Mouse (Mus musculus) mammary gland, adult 2 months (tissue): ENCODE data around the gene Camk2g. TPM values are rescaled to one million over a fixed set of nuclear protein-coding genes. Genes with fewer than 3 reads are reported as not detected.

Source experiments
- polyA plus RNA-seq: library from polyadenylated mRNA; depleted of rRNA; stranded (reverse); fragments of >200 nt; gene quantifications from 2 replicates; pipeline ENCODE4 v1.2.3, GENCODE M21; 2012; ENCODE audit warnings: low replicate concordance; rRNA removed

Gene Camk2g
- 30.5 and 40.0 TPM in 2 replicates for polyA plus RNA-seq

DNA sequence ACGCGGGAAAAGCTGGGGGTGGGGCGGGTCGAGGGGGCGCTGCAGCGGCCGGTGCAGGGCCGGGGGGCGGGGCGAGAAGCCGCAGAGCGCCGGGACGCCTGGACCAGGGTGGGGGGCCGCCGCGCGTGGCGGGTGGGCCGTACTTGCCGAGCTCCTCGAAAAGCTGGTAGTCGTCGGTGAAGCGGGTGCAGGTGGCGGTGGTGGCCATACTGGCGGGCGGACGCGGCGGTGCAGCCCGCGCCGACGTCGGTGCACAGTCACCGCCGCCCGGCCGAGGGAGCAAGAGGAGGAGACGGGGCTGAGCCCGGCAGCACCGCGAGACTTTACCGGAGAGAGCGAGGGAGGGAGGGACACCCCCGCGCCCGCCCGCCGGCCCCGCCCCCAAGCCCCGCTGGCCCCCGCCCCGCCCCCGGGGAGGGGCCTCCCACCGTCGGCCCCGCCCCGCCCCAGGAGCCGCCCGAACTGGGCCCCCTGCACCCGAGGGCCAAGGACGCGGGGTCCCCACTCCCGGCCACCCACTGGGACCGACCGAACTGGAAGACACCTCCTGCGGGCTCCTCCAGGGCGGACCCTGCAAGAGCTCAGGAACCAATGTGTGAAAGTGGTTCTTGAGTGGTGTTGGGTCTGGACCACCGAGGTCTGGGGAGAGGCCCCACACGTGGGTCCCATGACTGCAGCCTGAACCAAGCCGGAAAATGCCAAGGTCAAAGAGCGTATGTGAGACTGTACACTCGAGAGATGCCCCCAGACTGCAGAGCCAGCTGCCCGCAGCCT, at the start of gene Camk2g:
TSS of gene Camk2g (minus strand) at position 331 of the 774 bp plus-strand sequence.

DNA sequence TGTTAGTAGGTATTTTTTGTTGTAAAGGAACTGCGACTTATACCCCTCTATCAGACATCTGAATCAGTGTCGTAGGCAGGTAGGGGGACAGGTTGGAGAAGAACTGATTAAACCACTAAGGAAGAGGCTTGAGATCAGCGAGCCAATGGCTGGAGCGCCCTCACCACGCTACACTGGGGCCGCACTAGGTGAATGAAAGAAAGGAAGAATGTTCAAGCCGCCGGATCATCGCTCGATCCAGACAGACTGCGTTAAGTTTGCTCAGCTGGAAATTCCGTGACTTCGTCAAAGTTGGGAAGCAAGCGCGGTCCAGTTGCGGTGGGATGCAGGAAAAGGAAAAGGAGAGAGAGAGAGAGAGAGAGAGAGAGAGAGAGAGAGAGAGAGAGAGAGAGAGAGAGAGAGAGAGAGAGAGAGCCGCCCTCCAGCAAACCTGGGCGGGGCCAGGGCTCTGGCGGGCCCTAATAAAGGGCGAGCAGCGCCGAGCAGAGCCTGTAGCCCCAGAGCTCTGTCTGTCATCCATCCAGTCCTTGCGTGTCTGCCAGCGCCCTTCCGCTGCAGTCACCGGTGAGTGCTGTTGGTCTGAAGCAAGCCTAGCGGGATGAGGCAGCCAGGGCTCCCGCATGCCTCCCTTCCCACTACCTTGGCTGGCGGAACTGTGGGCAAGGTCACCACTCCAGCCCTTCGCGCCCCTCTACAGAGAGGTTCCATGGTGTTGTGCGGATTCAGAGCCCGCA, 42.5 kb upstream of the Camk2g start, which contains the start of gene Plau:
TSS of gene Plau (plus strand) at position 490 of the 734 bp plus-strand sequence.

GRCm38 (mm10) chr14:20733952-20734774, 59.7 kb downstream of the Camk2g start, which contains the start of gene Ndst2:
Gene Ndst2 (minus strand): TSS chr14:20734562.

GRCm38 (mm10) chr14:20707201-20708190, 86.4 kb downstream of the Camk2g start, which contains the start of gene Zswim8:
Gene Zswim8 (plus strand): TSS chr14:20707552.

GRCm38 (mm10) chr14:20702741-20703381, 91.0 kb downstream of the Camk2g start, which contains the start of gene Chchd1:
Gene Chchd1 (plus strand): TSS chr14:20703006.

DNA sequence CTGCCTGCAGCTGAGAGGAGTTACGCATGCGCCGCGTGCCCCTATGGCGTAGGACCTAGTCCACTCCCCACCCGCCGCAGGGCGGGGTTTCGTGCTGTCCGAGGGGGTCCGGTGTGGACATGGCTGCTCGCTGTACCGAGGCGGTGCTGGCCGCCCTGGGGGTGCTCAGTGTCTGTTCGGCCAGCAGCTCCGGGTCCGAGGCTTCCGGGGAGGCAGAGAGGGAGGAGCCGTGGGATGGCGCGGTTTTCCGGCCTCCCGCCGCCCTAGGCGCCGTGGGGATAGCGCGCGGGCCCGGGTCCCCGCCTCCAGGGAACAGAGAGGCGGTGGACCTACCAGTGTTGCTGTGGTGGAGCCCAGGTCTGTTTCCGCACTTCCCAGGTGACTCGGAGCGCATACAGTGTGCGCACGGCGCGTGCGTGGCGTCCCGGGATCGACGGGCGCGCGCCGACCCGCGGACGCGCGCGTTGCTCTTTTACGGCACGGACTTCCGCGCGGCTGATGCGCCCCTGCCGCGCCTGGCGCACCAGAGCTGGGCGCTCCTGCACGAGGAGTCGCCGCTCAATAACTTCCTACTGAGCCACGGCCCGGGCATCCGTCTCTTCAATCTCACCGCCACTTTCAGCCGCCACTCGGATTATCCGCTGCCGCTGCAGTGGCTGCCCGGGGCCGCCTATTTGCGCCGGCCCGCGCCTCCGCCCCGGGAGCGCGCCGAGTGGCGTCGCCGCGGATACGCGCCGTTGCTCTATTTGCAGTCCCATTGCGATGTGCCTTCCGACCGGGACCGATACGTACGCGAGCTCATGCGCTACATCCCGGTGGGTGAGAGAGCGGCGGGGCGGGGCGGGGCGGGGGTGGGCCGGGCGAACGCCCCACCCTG, 98.8 kb downstream of the Camk2g start, which contains the start of gene Fut11:
TSS of gene Fut11 (plus strand) at position 85 of the 877 bp plus-strand sequence.

Other genes starting within 250 kb of the Camk2g start
- gene Ppp3cb, start 247.5 kb downstream of the Camk2g start, polyA plus RNA-seq: 8.3 and 20.8 TPM in 2 replicates
- gene Usp54, start 153.0 kb downstream of the Camk2g start, polyA plus RNA-seq: 3.4 and 7.4 TPM in 2 replicates
- 0.13 and 386 TPM in 2 replicates for gene Myoz1, start 137.5 kb downstream of the Camk2g start, polyA plus RNA-seq
- 0.12 and 14.1 TPM in 2 replicates for gene Synpo2l, start 125.7 kb downstream of the Camk2g start, polyA plus RNA-seq
- gene Sec24c, start 119.8 kb downstream of the Camk2g start, polyA plus RNA-seq: 267 and 287 TPM in 2 replicates
- 15.7 and 38.8 TPM in 2 replicates for gene Fut11, start 99.1 kb downstream of the Camk2g start, polyA plus RNA-seq
- 14.6 and 33.2 TPM in 2 replicates for gene Chchd1, start 91.1 kb downstream of the Camk2g start, polyA plus RNA-seq
- gene Zswim8, start 86.5 kb downstream of the Camk2g start, polyA plus RNA-seq: 245 and 268 TPM in 2 replicates
- 47.3 and 61.9 TPM in 2 replicates for gene Ndst2, start 59.5 kb downstream of the Camk2g start, polyA plus RNA-seq
- 12.3 and 25.1 TPM in 2 replicates for gene Plau, start 42.6 kb upstream of the Camk2g start, polyA plus RNA-seq
- gene Vcl, start 135.3 kb upstream of the Camk2g start, polyA plus RNA-seq: 39.9 and 63.5 TPM in 2 replicates